In the genomic region with DNA sequence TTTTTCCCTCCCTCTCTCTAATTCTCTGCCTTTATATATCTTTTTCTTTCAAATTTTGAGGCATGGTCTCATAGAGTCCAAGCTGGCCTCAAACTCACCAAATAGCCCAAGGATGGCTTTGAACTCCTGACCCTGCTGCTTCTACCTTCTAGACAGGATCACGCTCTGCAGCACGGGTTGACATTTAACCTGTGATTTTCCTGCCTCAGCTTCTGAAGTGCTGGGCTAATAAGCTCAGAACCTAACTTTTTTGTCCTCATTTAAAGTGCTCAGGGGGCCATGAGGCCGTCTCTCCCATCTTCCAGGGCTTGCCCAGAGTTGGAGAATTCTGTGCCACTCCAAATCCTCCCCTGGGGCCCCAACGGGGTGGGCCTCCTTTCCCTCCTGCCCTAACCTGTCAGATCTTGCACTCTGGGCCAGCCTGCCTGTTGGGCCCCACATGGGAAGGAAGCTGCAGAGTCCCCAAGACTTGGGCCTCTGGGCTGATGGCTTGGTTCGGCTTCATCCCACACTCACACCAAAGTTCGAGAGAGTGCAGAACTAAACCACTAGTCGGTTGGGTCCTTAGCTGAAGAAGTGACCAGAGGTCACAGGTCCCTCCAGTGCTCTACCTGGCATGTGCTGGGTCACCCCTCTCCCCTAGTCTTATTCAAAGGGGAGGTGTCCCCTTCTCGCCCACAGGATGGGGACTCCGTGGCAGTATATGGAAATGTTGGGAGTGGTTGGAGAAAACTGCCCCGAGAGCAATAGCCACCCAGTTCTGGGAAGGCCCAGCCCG, we compare ENCODE assay signal across 11 mouse cellular contexts. TPM values are rescaled to one million over a fixed set of nuclear protein-coding genes. Genes with fewer than 3 reads are reported as not detected.
DNase-seq lines count a peak whose midpoint lies in the region; ATAC-seq and TF ChIP-seq lines count a peak whose summit lies in the region.
"Had no signal": no experiment of that assay in that cellular context is flagged by ENCODE, and none has a peak within 500 bp of the region (broad histone marks: within the 10 kb centered on the region; RNA-seq: fewer than 3 reads in every experiment).

No protein-coding gene starts in this region.

- peak overlapping the region; percentile 97; the same call in 1 of the 2 replicates for H3K9ac ChIP-seq in heart, embryonic 16.5 days (ENCODE audit: low read length)
- H3K9ac ChIP-seq in liver, postnatal 0 days (replicated peaks) = no peak overlapping the region

- DNase-seq in heart, embryonic 10.5 days (ENCODE audit: low spot score) = peak; percentile 75
- no peak for DNase-seq in heart, postnatal 4 days
- no peak for DNase-seq in liver, postnatal 0 days
- no peak for DNase-seq in adrenal gland, adult 18-20 months (ENCODE audit: low spot score in 2 of 2)
- no peak for DNase-seq in right cerebral cortex, postnatal 25 days
- DNase-seq in ovary, postnatal 14 days (ENCODE audit: low spot score) = no peak
- DNase-seq: cerebellum, postnatal 25 days had no signal

- WGBS in heart, embryonic 10.5 days = 68% methylated on average over 11 of the region's 11 CpGs
- WGBS in heart, embryonic 16.5 days = 59% methylated on average over 11 of the region's 11 CpGs
- 44% methylated on average over 11 of the region's 11 CpGs for WGBS in liver, postnatal 0 days (ENCODE audit: insufficient replicate concordance)

- peak overlapping the region; percentile 98 for H3K27ac ChIP-seq in heart, embryonic 10.5 days
- H3K27ac ChIP-seq in heart, embryonic 16.5 days (ENCODE audit: low read length) = peak overlapping the region; percentile 99
- H3K27ac ChIP-seq in liver, postnatal 0 days (ENCODE audit: low read depth) = peak overlapping the region; percentile 79; the same call in 1 of the 2 replicates

- no peaks in the 10 kb centered on the region for H3K27me3 ChIP-seq in heart, embryonic 10.5 days (ENCODE audit: insufficient read depth, poor library complexity, severe bottlenecking)
- H3K27me3 ChIP-seq in E14TG2a.4 (ENCODE audit: insufficient read depth, low read length) = peaks cover 8% of the 10 kb centered on the region
- no peaks in the 10 kb centered on the region for H3K27me3 ChIP-seq in heart, embryonic 16.5 days (ENCODE audit: control insufficient read depth, insufficient read depth, low read length)
- peaks cover 9% of the 10 kb centered on the region; the same call in 1 of the 2 replicates for H3K27me3 ChIP-seq in liver, postnatal 0 days (ENCODE audit: insufficient read depth, low read length)

- no peak for TF ChIP-seq CTCF in E14TG2a.4 (conservative IDR thresholded peaks at IDR 0.05; ENCODE audit: low read length)
- TF ChIP-seq CTCF in liver, postnatal 0 days (IDR thresholded peaks at IDR 0.05; ENCODE audit: low read depth) = no peak

- ATAC-seq in heart, embryonic 16.5 days (replicated peaks; ENCODE audit: extremely low read depth, insufficient read depth, low FRiP score) = no peak
- ATAC-seq in liver, postnatal 0 days = no peak

- H3K36me3 ChIP-seq in heart, embryonic 10.5 days = no peaks in the 10 kb centered on the region
- peaks cover 9% of the 10 kb centered on the region for H3K36me3 ChIP-seq in E14TG2a.4 (ENCODE audit: insufficient read depth, low read length)
- H3K36me3 ChIP-seq in heart, embryonic 16.5 days (ENCODE audit: control insufficient read depth, insufficient read depth) = no peaks in the 10 kb centered on the region; the same call in 1 of the 2 replicates
- no peaks in the 10 kb centered on the region for H3K36me3 ChIP-seq in liver, postnatal 0 days (replicated peaks; ENCODE audit: insufficient read depth, low read length)

- H3K4me2 ChIP-seq in heart, embryonic 16.5 days (ENCODE audit: low read depth, low read length) = no peak overlapping the region
- no peak overlapping the region for H3K4me2 ChIP-seq in liver, postnatal 0 days (ENCODE audit: low read depth, low read length)

- no peak for TF ChIP-seq EP300 in liver, postnatal 0 days (IDR thresholded peaks at IDR 0.05; ENCODE audit: low read depth)

- no peaks in the 10 kb centered on the region for H3K9me3 ChIP-seq in heart, embryonic 10.5 days
- H3K9me3 ChIP-seq in E14TG2a.4 (ENCODE audit: low read length) = no peaks in the 10 kb centered on the region
- H3K9me3 ChIP-seq in heart, embryonic 16.5 days (replicated peaks; ENCODE audit: control insufficient read depth, low read length) = no peaks in the 10 kb centered on the region
- no peaks in the 10 kb centered on the region for H3K9me3 ChIP-seq in liver, postnatal 0 days (ENCODE audit: low read length)

- peaks cover 73% of the 10 kb centered on the region for H3K4me1 ChIP-seq in heart, embryonic 10.5 days
- peaks cover 76% of the 10 kb centered on the region for H3K4me1 ChIP-seq in E14TG2a.4 (replicated peaks; ENCODE audit: low read depth, low read length)
- peaks cover 49% of the 10 kb centered on the region for H3K4me1 ChIP-seq in heart, embryonic 16.5 days (ENCODE audit: control insufficient read depth, insufficient read depth, low read length)
- peaks cover 64% of the 10 kb centered on the region for H3K4me1 ChIP-seq in liver, postnatal 0 days (ENCODE audit: insufficient read depth)

- H3K4me3 ChIP-seq in heart, embryonic 10.5 days = peak overlapping the region; percentile 86
- H3K4me3 ChIP-seq in E14TG2a.4 (replicated peaks; ENCODE audit: low read length) = peak overlapping the region; percentile 87
- H3K4me3 ChIP-seq in heart, embryonic 16.5 days (ENCODE audit: low read length) = no peak overlapping the region
- no peak overlapping the region for H3K4me3 ChIP-seq in liver, postnatal 0 days (ENCODE audit: low read depth, low read length)

RNA-seq across cellular contexts. Expression of a gene that starts 14.5 kb away (rescaled TPM):
- polyA plus RNA-seq in heart, embryonic 10.5 days (2016; fragmentation: Nextera tagmentation; extraction: Ambion mirVana) = 1.2 and 2.3 TPM in 2 replicates
- 1 to 10 TPM; 3.6 to 4.3 TPM for total RNA-seq in heart, postnatal 4 days (2021)
- polyA plus RNA-seq in heart, embryonic 16.5 days (2015; fragmentation: Nextera tagmentation; extraction: Ambion mirVana) = 1.5 and 1.6 TPM in 2 replicates
- 0.34 and 0.79 TPM in 2 replicates for polyA plus RNA-seq in liver, postnatal 0 days (2015; fragmentation: Nextera tagmentation; extraction: Ambion mirVana)
- total RNA-seq in adrenal gland, adult 18-20 months (2021) = under 1 TPM in 1 of 2 experiments, not detected in 1; 0.61 TPM
- total RNA-seq: neutrophil, adult 5-6 weeks had no signal
- polyA plus RNA-seq: inflammation-experienced regulatory T-cells, adult 6 months had no signal

RNA-seq across cellular contexts. Expression of a gene that starts 37.3 kb away (rescaled TPM):
- polyA plus RNA-seq in heart, embryonic 10.5 days (2016; fragmentation: Nextera tagmentation; extraction: Ambion mirVana) = 14.4 and 17.5 TPM in 2 replicates
- total RNA-seq in heart, postnatal 4 days (2021) = 10 to 100 TPM; 12.8 to 13.8 TPM
- polyA plus RNA-seq in heart, embryonic 16.5 days (2015; fragmentation: Nextera tagmentation; extraction: Ambion mirVana) = 8.4 and 9.9 TPM in 2 replicates
- 1.4 and 1.6 TPM in 2 replicates for polyA plus RNA-seq in liver, postnatal 0 days (2015; fragmentation: Nextera tagmentation; extraction: Ambion mirVana)
- 10 to 100 TPM; 36.4 to 56.0 TPM for total RNA-seq in adrenal gland, adult 18-20 months (2021)

RNA-seq across cellular contexts. Expression of a gene that starts 50.0 kb away (rescaled TPM):
- 353 and 374 TPM in 2 replicates for polyA plus RNA-seq in heart, embryonic 10.5 days (2016; fragmentation: Nextera tagmentation; extraction: Ambion mirVana)
- 100 to 1,000 TPM; 218 to 233 TPM for total RNA-seq in heart, postnatal 4 days (2021)
- 297 and 311 TPM in 2 replicates for polyA plus RNA-seq in heart, embryonic 16.5 days (2015; fragmentation: Nextera tagmentation; extraction: Ambion mirVana)
- polyA plus RNA-seq in liver, postnatal 0 days (2015; fragmentation: Nextera tagmentation; extraction: Ambion mirVana) = 189 and 201 TPM in 2 replicates
- 100 to 1,000 TPM; 292 to 304 TPM for total RNA-seq in adrenal gland, adult 18-20 months (2021)

RNA-seq across cellular contexts. Expression of a gene that starts 51.7 kb away (rescaled TPM):
- polyA plus RNA-seq in heart, embryonic 10.5 days (2016; fragmentation: Nextera tagmentation; extraction: Ambion mirVana) = 0.79 and 1.5 TPM in 2 replicates
- under 1 TPM; 0.38 to 0.60 TPM for total RNA-seq in heart, postnatal 4 days (2021)
- 1.2 and 1.3 TPM in 2 replicates for polyA plus RNA-seq in heart, embryonic 16.5 days (2015; fragmentation: Nextera tagmentation; extraction: Ambion mirVana)
- polyA plus RNA-seq in liver, postnatal 0 days (2015; fragmentation: Nextera tagmentation; extraction: Ambion mirVana) = 0.24 and 0.29 TPM in 2 replicates
- total RNA-seq in adrenal gland, adult 18-20 months (2021) = under 1 TPM in 1 of 2 experiments, not detected in 1; 0.38 TPM

RNA-seq across cellular contexts. Expression of a gene that starts 51.8 kb away (rescaled TPM):
- polyA plus RNA-seq in heart, embryonic 10.5 days (2016; fragmentation: Nextera tagmentation; extraction: Ambion mirVana) = 19.5 and 19.7 TPM in 2 replicates
- 10 to 100 TPM; 12.6 to 15.6 TPM for total RNA-seq in heart, postnatal 4 days (2021)
- polyA plus RNA-seq in heart, embryonic 16.5 days (2015; fragmentation: Nextera tagmentation; extraction: Ambion mirVana) = 14.8 and 15.4 TPM in 2 replicates
- polyA plus RNA-seq in liver, postnatal 0 days (2015; fragmentation: Nextera tagmentation; extraction: Ambion mirVana) = 4.4 and 4.5 TPM in 2 replicates
- 10 to 100 TPM; 26.5 to 30.5 TPM for total RNA-seq in adrenal gland, adult 18-20 months (2021)

Comparison
In these comparisons a context has a peak if more than half of its experiments do, and no peak if none do; other contexts are left out.
1. H3K4me3 ChIP-seq: peak in heart, embryonic 10.5 days (single experiment) and E14TG2a.4 (single experiment); none in heart, embryonic 16.5 days (single experiment) and liver, postnatal 0 days (single experiment).
2. Peak in every context shown above with its lines, with median percentiles within 50 percentile points of each other: H3K27ac ChIP-seq.